Mouse (Mus musculus) ovary, adult 18-20 months (tissue): ENCODE data around the gene Grtp1.
"Not testable (repeated sequence)": the region's sequence is repeated elsewhere in the genome, so short reads cannot be mapped to it uniquely, and the experiment has no call there.

ENCODE experiments used
- DNase-seq: peaks from one replicate; pipeline ENCODE4 v3.0.0; 2022; ENCODE audit warnings: low spot score, mixed read lengths

Gene Grtp1

DNA sequence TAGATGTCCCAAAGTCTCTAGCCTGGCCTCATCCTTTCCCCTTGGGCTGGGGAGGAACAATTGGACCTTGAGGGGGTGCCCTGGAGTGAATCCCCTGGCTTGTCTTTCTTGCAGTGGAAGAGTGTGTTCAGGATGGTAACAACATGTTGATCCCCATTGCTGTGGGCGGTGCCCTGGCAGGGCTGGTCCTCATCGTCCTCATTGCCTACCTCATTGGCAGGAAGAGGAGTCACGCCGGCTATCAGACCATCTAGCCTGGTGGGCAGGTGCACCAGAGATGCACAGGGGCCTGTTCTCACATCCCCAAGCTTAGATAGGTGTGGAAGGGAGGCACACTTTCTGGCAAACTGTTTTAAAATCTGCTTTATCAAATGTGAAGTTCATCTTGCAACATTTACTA, 26.1 kb downstream of the Grtp1 start:
- DNase-seq = no peak

DNA sequence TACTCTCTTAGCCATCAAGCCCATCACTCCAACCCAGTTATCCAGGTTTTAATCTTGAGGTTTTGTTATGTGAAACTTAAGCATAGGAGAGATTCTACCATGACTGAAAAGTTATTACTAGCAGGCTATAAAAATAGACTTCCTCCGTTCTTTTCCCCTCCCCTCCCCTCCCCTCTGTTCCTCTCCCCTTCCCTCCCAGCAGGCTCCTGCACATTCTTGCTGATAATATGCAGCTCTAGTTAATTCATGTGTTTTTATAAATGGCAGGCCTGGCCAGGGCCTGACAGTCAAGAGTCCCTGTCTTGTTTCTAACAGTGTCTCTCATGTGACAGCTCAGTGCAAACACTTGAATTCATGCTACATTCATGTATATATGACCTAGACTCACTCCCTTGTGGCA, 29.9 kb downstream of the Grtp1 start:
- no peak for DNase-seq

GRCm38 (mm10) chr8:13164361-13164760, 36.1 kb downstream of the Grtp1 start:
- no peak for DNase-seq

GRCm38 (mm10) chr8:13163563-13163962, 36.9 kb downstream of the Grtp1 start:
- no peak for DNase-seq

GRCm38 (mm10) chr8:13162098-13162497, 38.3 kb downstream of the Grtp1 start:
- no peak for DNase-seq

GRCm38 (mm10) chr8:13160691-13161090, 39.7 kb downstream of the Grtp1 start:
- no peak for DNase-seq

DNA sequence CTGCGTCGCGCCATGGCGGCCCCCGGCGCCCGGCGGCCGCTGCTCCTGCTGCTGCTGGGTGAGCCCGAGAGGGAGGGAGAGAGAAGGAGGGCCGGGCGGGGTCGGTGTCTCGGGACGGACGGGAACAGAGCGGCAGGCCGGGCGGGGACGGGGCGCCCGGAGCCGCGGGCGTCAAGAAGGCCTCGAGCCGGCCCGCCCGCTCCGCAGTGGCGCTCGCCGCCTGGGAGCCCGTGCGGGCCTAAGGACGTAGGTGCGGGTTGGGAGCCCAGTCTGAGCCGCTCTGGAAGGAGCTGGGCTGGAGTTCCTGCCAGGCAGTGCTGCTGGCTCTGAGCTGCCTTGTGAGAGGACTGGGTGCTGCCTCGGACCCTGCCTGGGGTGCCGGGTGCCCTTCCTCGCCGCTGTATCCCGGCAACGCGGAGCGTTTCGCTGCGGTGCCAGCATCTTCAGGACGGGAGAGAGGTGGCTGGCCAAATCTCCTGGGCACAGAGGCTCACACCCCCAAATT, 41.0 kb downstream of the Grtp1 start:
- DNase-seq = no peak

DNA sequence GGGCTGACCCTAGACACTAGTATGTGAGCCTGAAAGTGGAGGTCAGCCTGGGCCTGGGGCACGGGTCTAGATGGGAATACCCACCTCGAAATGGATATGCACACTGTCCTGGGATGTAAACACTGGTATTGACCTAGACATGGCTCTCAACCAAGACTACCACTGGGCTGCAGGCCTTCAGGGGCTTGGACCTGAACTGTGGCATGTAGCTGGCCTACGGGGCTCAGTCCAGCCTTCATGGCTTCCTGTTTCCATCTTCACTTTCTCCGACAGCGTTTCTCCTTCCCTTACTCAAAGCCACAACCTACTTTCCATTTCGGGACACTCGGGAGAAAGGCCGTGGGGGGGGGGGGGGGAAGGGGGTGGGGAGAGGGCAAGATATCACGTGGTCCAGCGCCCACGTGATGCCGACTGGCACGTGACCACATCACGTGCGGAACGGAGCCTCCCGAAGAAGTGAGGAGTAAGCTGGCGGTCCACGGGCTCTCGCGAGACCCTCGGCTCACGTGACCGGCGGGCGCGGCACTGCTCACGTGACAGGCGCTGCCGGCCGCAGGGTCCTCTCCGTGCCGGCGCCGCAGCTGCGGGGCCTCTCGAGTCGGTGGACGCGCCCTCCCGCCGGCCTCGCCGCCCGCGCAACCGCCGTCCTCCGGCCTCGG, 41.6 kb downstream of the Grtp1 start, which contains the start of gene Lamp1:
Gene Lamp1 (plus strand): TSS at position 444 of the 659 bp plus-strand sequence.
- DNase-seq = peak; percentile 99

DNA sequence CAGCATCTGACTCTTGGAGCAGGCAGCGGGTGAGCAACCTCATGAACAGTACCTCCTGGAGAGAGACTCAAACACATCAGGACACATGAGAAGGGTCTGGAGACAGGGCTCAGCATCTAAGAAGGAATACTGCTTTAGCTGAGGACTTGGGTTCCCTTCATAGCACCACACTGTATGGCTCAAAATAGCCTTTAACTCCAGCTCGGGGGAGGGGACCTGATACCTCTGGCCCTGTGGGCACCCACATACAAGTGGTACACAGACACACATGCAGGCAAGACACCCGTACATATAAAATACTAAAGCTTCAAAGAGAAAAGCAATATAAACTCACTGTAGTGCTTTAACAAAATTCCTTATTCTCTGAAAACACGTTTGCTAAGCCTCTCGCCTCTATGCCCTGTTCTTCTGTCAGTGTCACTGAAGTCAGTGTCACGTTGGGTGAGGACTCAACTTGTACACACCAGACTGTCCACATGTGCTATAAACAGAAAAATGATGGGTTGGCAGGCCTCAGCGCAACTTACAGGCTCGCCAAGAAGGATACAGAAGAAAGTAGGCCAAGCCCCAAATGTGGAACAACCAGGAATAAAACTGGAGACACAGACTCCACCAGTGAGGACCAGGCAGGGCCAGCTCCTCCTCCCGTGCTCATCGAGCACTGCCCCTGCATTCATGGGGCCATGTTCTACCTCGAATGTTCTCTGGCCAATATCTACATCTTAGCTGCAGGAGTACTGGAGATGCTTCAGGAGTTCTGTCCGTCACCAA, 43.9 kb downstream of the Grtp1 start:
- no peak for DNase-seq

DNA sequence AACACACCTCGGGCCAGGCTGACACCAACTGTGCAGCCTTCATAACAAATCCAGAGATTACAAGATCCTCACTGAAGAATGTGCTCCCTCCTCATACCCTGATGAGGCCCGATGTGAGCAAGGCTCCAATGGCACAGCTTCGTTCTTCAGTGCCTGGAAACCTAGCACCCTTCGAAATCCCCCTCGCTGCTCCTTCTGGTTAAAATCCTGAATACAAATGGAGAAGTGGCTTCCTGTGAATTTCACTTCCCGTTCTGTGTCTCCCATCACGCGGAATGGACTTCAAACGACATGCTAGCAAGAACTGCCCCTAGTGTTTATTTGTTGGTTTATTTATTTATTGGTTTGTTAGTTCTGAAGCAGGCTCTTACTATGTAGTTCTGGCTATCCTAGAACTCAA, 45.1 kb downstream of the Grtp1 start:
- DNase-seq = no peak

DNA sequence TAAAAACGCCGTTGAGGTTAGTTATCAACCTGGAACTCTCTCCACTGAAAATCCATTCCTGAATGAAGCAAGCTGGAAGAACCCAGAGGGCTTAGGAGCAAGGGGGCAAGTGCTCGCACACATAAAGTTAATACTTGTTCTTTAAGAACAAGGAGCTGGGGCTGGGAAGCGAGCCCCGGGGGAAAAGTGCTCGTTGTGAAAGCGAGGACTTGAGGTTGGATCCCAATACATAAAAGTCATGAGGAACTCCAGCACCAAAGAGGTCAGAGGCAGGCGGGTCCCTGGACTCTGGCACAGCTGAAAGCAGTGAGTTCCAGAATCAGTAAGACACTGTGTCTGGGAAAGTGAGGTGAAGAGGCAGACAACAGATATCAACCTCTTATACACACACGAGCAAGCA, 46.3 kb downstream of the Grtp1 start:
- no peak for DNase-seq

DNA sequence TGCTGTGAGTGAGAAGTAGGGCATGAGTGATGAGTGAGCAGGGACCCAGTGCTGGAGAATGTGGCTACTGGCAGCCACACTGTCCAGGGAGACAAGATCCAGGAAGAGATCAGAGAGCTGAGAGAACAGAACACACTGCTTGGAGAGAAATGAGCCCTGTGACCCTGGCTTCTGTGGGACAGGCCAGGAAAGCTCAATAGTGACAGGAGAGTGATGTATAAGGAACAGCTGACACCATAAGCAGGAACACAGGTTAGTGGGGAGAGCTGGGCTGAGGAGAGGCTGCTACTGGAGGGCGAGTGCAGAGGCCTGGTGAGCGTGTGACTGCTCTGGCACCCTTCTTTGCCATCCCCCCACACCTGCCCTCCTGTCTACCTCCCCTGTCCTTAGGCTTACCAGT, 49.5 kb downstream of the Grtp1 start:
- no peak for DNase-seq

- DNase-seq = no peak
These were observed 50.6 kb downstream of the Grtp1 start for GRCm38 (mm10) chr8:13149866-13150265.

DNA sequence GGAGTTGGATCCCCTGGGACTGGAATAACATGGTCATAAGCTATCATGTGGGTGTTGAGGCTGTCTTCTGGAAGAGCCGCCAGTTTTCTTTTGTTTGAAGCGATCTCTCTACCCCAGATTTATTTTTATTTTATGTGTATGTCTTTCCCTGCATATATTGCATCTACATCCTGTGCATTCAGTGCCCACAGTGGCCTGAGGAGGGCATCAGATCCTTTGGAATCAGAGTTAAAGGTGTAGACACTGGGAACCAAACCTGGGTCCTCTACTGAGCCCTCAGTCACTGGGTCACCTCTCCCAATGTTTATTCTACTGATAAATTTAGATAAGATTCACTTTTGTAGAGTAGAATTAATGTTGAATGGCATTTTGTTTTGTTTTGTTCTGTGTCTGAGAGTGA, 51.1 kb downstream of the Grtp1 start:
- no peak for DNase-seq

GRCm38 (mm10) chr8:13148476-13148875, 51.9 kb downstream of the Grtp1 start:
- peak; percentile 38 for DNase-seq

GRCm38 (mm10) chr8:13141681-13142080, 58.7 kb downstream of the Grtp1 start:
- DNase-seq = no peak

- DNase-seq = no peak
These were observed 60.7 kb downstream of the Grtp1 start for GRCm38 (mm10) chr8:13139641-13140182.

DNA sequence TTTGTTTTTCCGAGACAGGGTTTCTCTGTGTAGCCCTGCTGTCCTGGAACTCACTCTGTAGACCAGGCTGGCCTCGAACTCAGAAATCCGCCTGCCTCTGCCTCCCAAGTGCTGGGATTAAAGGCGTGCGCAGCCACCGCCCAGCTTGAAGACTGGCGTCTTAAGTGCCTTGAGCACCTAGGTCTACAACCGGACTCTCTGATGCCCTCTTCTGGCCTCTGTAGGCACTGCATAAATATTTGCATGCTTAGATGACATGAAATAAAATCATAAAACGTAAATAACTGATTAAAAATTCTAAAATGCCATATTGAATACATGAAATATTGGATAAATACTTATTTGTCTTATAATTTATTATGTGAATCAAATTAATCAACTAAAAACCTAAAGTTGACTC, 68.2 kb downstream of the Grtp1 start:
- DNase-seq = not testable (repeated sequence)

DNA sequence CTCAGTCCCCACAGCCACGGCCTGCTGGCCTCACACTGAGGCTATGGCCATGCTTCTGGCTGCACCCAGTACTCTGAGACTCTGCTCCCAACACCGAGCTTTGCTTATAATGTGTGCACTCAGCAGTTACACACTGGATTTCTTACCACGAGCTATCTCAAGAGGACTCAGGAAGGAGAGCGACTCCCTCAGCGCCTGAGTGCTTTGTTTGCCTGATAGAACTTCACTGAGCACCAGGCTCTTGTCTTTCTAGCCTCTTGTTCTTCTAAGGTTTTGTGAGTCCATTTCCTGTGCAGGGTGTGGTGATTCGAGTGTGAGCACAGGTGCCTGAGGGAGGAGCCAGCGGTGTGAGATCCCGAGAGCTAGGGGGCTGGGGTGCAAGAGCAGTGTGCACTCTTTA, 75.5 kb downstream of the Grtp1 start:
- DNase-seq = no peak

- no peak for DNase-seq
These were observed 77.5 kb downstream of the Grtp1 start for GRCm38 (mm10) chr8:13122887-13123421.
